Mouse (Mus musculus) embryonic fibroblast, embryonic 13.5 days (primary cell): ENCODE measurements around the gene Evi2b. TPM values are rescaled to one million over a fixed set of nuclear protein-coding genes. Genes with fewer than 3 reads are reported as not detected.
A peak's percentile ranks its signal among the peaks of the same experiment; 100 is the strongest.

Experiments used
- H3K27ac ChIP-seq: 2 replicates; pipeline ENCODE4 v1.5.1; 2012; ENCODE audit warnings: low read length, control low read depth, inconsistent platforms; ENCODE audit not compliant: insufficient read depth
- H3K4me1 ChIP-seq: 2 replicates; pipeline ENCODE4 v1.6.1; 2011; ENCODE audit warnings: low read length; ENCODE audit not compliant: control insufficient read depth, insufficient read depth
- H3K4me3 ChIP-seq: 2 replicates; pipeline ENCODE4 v1.5.1; 2011; ENCODE audit warnings: mild to moderate bottlenecking, control low read depth, low read length; ENCODE audit not compliant: insufficient read depth
- CTCF ChIP-seq: IDR thresholded peaks from 2 replicates; pipeline ENCODE4 v1.5.1; 2011; ENCODE audit warnings: mild to moderate bottlenecking, control low read depth, low read length, moderate library complexity, borderline replicate concordance; ENCODE audit not compliant: insufficient read depth
- POLR2A ChIP-seq: IDR thresholded peaks from 2 replicates; pipeline ENCODE4 v1.6.1; 2011; ENCODE audit warnings: low read depth, mild to moderate bottlenecking, control low read depth, low read length, moderate library complexity
- polyA plus RNA-seq: library from polyadenylated mRNA; stranded (reverse); fragments of >200 nt; gene quantifications from 2 replicates; pipeline ENCODE4 v1.2.4, GENCODE M21; 2011; ENCODE audit warnings: low read depth; ENCODE audit not compliant: missing spikeins, insufficient read length

The Evi2b gene
- polyA plus RNA-seq, 1 experiment = 1.4 TPM

DNA sequence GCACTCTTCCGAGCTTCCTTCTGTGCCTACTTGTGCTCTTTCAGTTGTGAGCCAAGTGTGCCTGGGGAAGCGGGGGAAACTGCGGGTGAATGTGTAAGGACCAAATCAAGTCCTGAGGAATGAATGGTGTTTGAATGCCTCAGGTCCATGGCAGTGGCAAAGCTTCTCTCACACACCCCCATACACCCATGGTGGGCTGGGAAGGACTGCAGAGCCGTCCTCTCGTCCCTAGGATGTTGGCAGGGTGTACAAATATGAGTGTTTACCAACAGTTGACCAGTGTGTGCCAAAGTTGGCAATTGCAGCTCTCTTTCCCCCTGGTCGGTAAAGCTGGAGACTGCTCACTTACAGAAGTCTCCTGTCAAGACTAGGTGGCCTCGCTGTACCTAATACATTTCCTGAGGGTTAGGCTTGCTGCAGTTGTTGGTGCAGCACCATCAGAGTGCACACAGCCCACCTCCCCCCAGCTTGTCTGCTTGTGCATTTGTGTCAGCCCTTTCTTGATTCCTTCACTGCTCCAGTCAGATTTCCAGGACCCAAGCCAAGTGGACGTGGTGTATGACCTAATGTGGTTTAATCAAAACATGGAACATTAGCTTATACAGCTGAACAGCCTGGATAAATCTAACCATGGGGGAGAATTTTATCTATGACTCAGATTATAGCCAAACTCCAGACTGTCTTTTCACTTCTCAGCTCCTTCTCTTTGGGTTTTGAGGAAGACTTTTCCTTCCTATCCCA is 10.6 kb upstream of the Evi2b start:
- TF ChIP-seq POLR2A (no peak), CTCF (no peak)
- no peak overlapping the region for H3K4me3 ChIP-seq
- H3K4me1 ChIP-seq = peaks cover 12% of the 10 kb centered on the region
- peak overlapping the region; percentile 65 for H3K27ac ChIP-seq

DNA sequence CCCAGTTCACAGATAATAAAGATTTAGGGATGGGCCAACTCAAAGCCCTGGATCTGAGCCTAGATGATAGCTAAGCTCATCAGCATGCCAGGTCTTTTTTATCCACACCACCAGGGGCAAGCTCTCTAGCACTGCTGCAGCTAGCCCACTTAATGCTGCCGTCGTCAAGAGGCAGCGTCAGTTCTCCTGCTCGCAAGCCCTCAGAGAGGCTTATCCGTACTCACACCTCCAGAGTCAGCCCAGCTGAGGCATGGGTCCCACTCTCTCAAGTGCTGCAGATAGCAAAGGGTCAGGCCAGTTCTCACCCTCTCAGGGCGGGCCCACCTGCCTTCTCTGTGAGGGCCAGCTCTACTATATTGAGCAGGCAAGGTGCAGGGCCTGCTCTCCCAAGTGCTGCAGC is 9.7 kb upstream of the Evi2b start:
- Histone ChIP-seq H3K27ac (no peak overlapping the region), H3K4me3 (no peak overlapping the region), H3K4me1 (peaks cover 12% of the 10 kb centered on the region)
- TF ChIP-seq CTCF (no peak), POLR2A (no peak)

DNA sequence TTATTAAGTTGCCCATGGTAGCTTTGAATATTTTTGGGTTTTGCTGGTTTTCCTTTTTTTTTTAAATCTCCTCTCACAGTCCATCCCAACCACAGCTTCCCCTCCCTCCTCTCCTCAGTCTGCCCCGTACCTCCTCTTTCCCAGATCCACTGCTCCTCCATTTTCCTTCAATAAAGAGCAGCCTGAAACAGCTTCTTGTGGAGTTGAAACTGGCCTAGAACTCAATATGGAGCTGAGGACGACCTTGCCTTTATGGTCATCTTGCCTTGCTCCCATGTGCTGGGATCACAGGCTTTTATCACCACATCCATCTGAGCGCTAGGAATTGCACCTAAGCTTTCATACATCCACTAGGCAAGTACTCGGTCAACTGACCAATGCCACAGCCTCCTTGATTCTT is 7.9 kb upstream of the Evi2b start:
- no peak overlapping the region for H3K4me3 ChIP-seq

DNA sequence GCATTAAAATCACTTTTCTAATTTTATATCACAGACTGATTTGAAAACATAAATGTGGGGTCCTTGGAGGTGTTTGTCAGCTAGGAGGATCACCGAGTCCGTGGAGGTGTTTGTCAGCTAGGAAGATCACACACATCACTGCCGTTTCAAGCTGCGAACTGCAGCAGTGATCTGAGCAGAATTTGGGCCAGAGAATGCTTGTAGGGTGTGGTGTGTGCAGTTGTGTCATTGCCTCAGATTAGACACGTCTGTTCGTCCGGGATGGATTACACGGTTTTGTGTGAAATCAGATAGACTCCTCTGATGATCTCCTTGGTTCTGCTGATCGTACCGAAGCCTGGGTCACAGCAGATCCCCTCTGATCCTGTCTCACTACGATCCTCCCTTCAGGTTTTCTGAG is 7.2 kb upstream of the Evi2b start:
- Histone ChIP-seq H3K4me3 (no peak overlapping the region), H3K27ac (peak overlapping the region; percentile 20; the same call in 1 of the 2 replicates), H3K4me1 (peaks cover 12% of the 10 kb centered on the region)
- TF ChIP-seq POLR2A = no peak
- no peak for TF ChIP-seq CTCF

More for the DNA sequence above, 7.9 kb upstream of the Evi2b start:
- Histone ChIP-seq H3K27ac (no peak overlapping the region), H3K4me1 (peaks cover 12% of the 10 kb centered on the region)
- TF ChIP-seq POLR2A (no peak), CTCF (no peak)

DNA sequence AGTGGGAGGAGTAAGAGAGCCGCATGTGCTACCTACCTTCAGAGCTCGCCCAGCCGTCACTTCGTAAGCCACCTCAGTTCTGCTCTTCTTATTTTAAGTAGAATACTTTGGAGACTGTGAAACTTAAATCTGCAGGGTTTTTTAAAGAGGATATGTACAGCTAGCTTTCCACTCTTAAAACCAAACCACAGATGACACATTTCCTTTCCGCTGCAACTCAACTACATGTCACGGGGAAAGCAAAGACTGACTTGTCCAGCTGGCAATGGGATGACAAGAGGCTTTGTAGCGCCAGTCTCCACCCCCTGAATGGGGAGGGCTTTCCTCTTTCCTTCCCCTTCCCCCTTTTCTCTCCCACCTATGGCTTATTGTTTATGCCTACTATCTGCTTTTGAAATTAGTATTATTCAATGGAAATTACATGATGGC is 6.8 kb upstream of the Evi2b start, which contains the start of the genes Evi2 and Evi2a:
Gene Evi2 (minus strand): TSS at position 257 of the 429 bp plus-strand sequence.
Gene Evi2a (minus strand): TSS at position 277 of the 429 bp plus-strand sequence.
- peak within 1 kb of the TSS; percentile 47; the same call in 1 of the 2 replicates for H3K27ac ChIP-seq
- no peak for TF ChIP-seq CTCF
- H3K4me1 ChIP-seq = peaks cover 9% of the 10 kb centered on the region
- no peak within 1 kb of the TSS for H3K4me3 ChIP-seq

DNA sequence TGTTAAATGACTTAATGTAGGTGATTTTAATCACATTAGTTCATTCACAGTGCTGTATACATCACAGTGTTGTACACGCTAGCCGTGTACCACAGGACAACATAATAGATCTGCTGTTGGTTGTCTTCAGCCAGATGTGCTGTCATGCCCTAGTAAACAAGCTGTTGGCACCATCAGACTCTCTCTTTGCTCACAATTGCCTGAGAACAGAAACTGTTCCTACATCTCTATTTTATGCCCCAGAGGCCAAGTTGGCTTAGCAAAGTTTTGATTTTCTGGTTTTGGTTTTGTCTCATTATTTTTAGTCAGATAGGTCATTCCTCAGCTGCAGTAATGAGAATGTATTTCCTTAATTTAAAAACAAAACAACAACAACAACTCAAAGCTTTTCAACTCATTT is 6.2 kb upstream of the Evi2b start:
- TF ChIP-seq CTCF (no peak), POLR2A (no peak)
- Histone ChIP-seq H3K27ac (peak overlapping the region; percentile 44; the same call in 1 of the 2 replicates), H3K4me1 (peaks cover 5% of the 10 kb centered on the region), H3K4me3 (no peak overlapping the region)

DNA sequence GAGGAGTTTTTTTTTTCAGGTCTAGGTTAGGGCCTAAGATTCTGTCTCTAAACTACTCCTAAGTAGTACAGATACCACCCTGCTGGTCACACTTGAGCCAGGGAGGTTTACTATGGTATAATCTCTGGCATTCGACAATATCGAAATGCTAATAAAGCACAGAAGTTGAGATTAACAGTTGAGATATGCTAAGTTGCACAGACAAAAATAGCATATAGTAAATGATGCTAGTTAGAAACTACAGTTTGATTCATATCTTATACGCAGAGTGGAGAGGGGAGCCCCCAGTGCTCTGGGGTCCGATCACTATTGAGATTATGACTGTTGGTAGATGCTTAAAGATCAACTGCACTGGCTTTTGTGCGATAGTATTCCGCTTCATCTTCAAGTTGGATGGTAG is 5.7 kb upstream of the Evi2b start:
- H3K27ac ChIP-seq = peak overlapping the region; percentile 44; the same call in 1 of the 2 replicates
- no peak overlapping the region for H3K4me3 ChIP-seq
- no peak for TF ChIP-seq CTCF
- TF ChIP-seq POLR2A = no peak
- peaks cover 5% of the 10 kb centered on the region for H3K4me1 ChIP-seq

DNA sequence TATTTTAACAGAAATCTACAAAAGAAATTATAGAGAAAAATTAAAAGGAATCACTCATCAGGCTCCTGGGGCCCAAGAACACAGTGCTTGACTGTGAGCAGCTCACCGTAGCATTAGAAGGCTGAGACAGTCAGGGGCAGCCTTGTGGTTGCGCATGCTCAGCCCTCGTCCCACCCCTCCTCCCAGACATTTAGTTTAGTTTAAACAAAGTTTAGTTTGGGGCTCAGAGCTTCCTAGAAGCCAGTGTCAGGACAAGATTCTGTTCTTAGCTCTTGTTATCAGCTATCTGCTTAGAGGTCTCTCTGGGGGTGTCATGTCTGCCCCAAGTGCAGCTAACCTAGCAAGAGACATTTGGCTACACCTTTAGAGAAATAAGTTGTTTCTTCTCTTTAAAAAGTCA is 5.0 kb upstream of the Evi2b start:
- Histone ChIP-seq H3K4me3 (no peak overlapping the region), H3K4me1 (peaks cover under 1% of the 10 kb centered on the region; the same call in 1 of the 2 replicates), H3K27ac (no peak overlapping the region)
- TF ChIP-seq CTCF = no peak
- TF ChIP-seq POLR2A = no peak

DNA sequence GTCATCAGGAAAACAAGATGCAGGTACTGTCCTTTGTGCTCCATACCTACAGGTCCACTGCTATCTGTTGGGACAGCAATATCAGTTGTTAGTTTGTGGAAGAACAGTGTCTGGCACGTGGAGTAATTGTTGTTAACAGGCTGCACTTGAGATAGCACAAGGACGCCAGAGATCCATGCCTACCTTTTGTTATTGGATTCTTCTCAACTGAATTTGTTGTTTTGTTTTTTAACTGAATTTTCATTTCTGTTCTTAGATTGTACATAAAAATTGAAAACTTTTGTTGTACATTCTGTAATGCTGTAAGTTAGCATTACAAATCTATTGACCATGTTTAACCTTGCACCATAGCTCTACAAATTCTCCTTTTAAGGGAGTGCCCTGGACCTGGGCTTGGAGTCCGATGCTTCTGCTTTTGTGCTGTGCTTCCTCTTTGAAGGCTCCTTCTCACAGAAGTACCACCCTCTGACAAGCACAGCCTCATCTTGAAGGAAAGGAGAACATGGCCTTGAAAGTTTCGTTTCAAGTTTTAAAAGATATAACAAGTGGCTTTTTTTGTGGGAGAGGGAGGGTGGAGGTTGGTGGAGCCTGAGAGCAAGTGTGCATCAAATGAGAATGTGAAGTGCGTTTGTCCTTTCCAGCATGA is 4.3 kb upstream of the Evi2b start:
- Histone ChIP-seq H3K27ac (no peak overlapping the region), H3K4me3 (no peak overlapping the region), H3K4me1 (peaks cover 2% of the 10 kb centered on the region; the same call in 1 of the 2 replicates)
- TF ChIP-seq CTCF = no peak

DNA sequence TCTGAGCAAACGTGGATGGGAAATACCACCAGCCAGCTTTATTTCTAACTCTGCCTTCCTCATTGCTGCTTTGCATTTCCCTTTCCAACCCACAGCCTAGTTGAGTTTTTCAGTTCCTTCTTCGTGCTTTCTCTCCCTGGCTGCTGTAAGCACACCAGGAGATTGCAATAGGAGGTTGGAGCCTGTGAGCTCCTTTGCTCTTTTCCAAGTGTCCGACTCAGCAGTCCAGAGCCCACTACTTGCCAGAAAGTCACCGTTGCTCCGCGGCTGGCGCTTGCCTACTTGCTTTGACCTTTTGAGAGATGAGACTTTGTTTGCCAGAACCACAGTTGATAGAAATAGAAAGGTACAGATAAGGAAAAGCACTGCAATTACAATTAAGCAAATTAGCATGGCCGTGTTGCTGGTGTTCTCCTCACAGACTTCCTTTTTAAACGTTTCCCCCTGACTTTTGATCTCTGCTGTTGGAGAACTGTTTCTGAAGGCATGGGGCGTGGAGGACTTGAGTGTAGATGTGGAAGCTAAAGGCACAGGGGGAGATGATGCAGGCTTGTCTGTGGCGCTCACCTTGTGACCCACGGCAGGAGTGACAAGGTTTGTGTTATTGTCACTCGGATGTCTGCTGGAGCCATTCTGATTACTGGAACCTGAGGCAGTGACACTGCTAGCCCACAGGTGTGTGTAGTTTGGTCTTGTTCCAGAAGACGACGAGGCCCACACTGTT is 3.6 kb upstream of the Evi2b start:
- TF ChIP-seq CTCF (no peak), POLR2A (no peak)
- Histone ChIP-seq H3K4me3 (no peak overlapping the region), H3K4me1 (peaks cover 2% of the 10 kb centered on the region; the same call in 1 of the 2 replicates), H3K27ac (no peak overlapping the region)

DNA sequence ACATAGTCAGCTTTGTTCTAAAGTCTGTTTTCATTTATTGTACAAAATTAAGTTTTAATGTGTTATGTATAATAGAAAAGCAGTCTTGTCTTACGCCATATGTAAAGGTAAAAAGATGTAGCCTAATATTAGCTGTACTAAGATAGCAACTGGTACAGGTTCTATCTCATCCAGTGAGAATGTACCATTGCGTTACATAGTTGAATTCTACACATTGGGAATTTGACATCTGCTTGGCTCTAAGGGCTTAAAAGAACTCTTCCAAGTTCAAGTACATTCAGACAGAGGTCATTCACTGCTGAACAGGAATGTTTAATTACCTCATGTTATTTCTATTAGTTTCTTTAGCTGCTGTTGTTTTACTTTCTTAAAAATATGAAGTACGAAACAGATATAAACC is 3.0 kb upstream of the Evi2b start:
- Histone ChIP-seq H3K4me1 (peaks cover 2% of the 10 kb centered on the region; the same call in 1 of the 2 replicates), H3K27ac (no peak overlapping the region), H3K4me3 (no peak overlapping the region)
- TF ChIP-seq CTCF (no peak), POLR2A (no peak)
